Mouse (Mus musculus) C2C12 (cell line): ENCODE measurements around the gene Prkx.

ENCODE experiments used
- CEBPB ChIP-seq: IDR thresholded peaks from one replicate; pipeline ENCODE4 v1.6.1; 2011; ENCODE audit warnings: low read depth, mild to moderate bottlenecking, control low read depth, moderate library complexity
- CTCF ChIP-seq: IDR thresholded peaks from one replicate; pipeline ENCODE4 v1.5.1; 2011; ENCODE audit not compliant: control insufficient read depth, insufficient read depth, insufficient read length
- MAX ChIP-seq: IDR thresholded peaks from one replicate; pipeline ENCODE4 v1.6.1; 2011; ENCODE audit warnings: mild to moderate bottlenecking, control low read depth
- MYOG ChIP-seq: IDR thresholded peaks from one replicate; pipeline ENCODE4 v1.6.1; 2011; ENCODE audit not compliant: control insufficient read depth, insufficient read length; ENCODE audit errors: extremely low read depth
- USF1 ChIP-seq: IDR thresholded peaks from one replicate; pipeline ENCODE4 v1.6.1; 2011; ENCODE audit warnings: low read depth, mild to moderate bottlenecking, control low read depth, moderate library complexity

- TF ChIP-seq CTCF, result no peak
- no peak for TF ChIP-seq MYOG
- no peak for TF ChIP-seq CEBPB
- no peak for TF ChIP-seq USF1
- TF ChIP-seq MAX, result no peak
Measured at GRCm38 (mm10) chrX:77794962-77795857, 868 bp downstream of the Prkx start.
